Mouse (Mus musculus): Measurements from ENCODE around the gene Lif. TPM values are rescaled to one million over a fixed set of nuclear protein-coding genes. Genes with fewer than 3 reads are reported as not detected.

The Lif gene
- 0.20 TPM for polyA plus RNA-seq (2014; fragmentation: Illumina TruSeq; extraction: RNeasy Lipid Tissue Mini Kit (QIAGEN cat#74804))

DNA sequence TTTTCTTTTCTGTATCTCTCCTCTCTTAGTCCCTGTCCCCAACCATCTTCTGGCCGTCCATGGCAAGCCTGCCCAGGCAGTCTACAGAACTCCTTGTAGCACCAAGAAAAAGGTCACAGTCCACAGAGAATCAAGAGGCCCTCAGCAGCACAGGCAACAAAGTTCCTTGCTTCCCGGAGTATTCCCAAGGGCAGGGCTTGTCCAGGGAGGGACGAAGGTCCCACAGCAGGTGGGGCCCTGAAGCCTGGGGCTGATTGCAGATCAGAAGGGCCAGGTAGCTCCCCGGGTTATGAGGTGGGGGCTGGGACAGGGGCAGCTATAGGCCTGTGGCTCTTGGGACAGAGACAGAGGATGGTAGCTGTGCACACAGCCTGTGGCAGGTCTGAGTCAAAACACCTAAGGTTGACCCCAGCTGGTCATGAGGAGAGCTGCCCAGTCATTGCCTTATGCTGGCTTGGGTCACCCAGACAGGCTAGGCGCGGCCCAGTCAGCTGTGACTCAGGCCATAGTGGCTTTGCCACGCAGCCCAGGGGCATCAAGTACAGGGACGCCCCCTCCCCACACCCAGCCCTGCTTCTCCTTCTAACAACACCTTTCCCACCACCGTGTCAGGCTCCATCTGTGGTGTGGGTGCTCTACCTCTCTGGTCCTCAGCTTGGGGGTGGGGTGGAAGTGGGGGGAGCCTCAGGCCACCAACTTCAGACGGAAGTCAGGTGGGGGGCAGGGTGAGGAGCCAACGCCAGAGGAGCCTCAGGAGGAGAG, at the start of gene Lif:
TSS of gene Lif (plus strand) at position 712 of the 762 bp plus-strand sequence.

GRCm38 (mm10) chr11:4217914-4218629, 39.3 kb upstream of the Lif start, which contains the start of gene Castor1:
TSS of gene Castor1 (plus strand) at chr11:4218225.

DNA sequence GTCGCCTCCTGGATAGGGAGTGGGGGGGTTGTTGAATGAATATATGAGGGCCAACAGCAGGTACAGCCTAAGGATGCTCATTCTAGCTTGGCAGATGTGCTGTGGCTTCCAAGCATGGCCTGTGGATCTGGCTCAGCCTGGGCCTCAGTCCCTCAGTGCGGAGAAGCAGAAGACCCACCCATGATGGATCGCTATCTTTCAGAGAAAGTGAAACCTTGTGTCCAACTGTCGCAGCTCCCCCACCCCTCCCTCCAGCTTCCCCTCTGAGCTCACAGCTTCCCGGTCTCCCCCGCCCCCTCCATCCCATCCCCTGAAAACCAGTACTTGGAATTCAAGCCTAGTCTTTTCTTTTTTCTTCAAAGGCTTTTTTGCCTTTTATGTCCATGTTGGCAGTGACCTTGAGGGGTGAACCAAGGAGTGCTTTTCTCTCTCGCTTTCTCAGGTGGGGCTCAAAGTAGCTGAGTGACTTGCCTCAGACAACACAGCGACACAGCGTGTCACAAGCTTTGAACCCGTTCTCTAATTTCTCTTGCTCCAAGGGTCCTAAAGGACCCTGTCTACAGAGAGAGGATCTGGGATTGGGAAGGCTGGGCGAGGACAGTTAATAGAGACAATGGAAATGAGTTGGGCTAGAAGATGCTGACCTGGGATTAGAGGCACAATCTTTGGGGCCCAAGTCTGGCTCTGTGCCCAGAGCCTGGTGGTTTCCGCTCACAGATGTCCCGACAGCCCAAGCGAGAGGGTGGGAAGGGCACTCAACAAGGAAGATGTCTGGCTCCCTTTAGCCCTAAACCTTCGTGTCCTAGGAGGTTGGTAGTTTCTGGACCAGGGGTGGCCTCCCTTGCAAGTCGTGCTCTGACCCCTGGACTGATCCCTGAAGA, 21.5 kb upstream of the Lif start, which contains the start of gene Osm:
TSS of gene Osm (plus strand) at position 756 of the 881 bp plus-strand sequence.

Other genes starting within 250 kb of the Lif start
- 0.51 TPM for gene Sec14l4, start 226.1 kb upstream of the Lif start, polyA plus RNA-seq (2014; fragmentation: Illumina TruSeq; extraction: RNeasy Lipid Tissue Mini Kit (QIAGEN cat#74804))
- gene Sec14l3, start 192.7 kb upstream of the Lif start, polyA plus RNA-seq (2014; fragmentation: Illumina TruSeq; extraction: RNeasy Lipid Tissue Mini Kit (QIAGEN cat#74804)), result 15.0 TPM
- gene Mtfp1, start 162.1 kb upstream of the Lif start, polyA plus RNA-seq (2014; fragmentation: Illumina TruSeq; extraction: RNeasy Lipid Tissue Mini Kit (QIAGEN cat#74804)), result 3.6 TPM
- 0.29 TPM for gene Sec14l2, start 134.1 kb upstream of the Lif start, polyA plus RNA-seq (2014; fragmentation: Illumina TruSeq; extraction: RNeasy Lipid Tissue Mini Kit (QIAGEN cat#74804))
- gene Rnf215, start 122.4 kb upstream of the Lif start, polyA plus RNA-seq (2014; fragmentation: Illumina TruSeq; extraction: RNeasy Lipid Tissue Mini Kit (QIAGEN cat#74804)), result 2.9 TPM
- gene Ccdc157, start 97.3 kb upstream of the Lif start, polyA plus RNA-seq (2014; fragmentation: Illumina TruSeq; extraction: RNeasy Lipid Tissue Mini Kit (QIAGEN cat#74804)), result 5.6 TPM
- gene Sf3a1, start 97.2 kb upstream of the Lif start, polyA plus RNA-seq (2014; fragmentation: Illumina TruSeq; extraction: RNeasy Lipid Tissue Mini Kit (QIAGEN cat#74804)), result 24.9 TPM
- not detected for gene Tbc1d10a, start 70.8 kb upstream of the Lif start, polyA plus RNA-seq (2014; fragmentation: Illumina TruSeq; extraction: RNeasy Lipid Tissue Mini Kit (QIAGEN cat#74804))
- gene Castor1, start 39.3 kb upstream of the Lif start, polyA plus RNA-seq (2014; fragmentation: Illumina TruSeq; extraction: RNeasy Lipid Tissue Mini Kit (QIAGEN cat#74804)), result not detected
- gene Osm, start 21.1 kb upstream of the Lif start, polyA plus RNA-seq (2014; fragmentation: Illumina TruSeq; extraction: RNeasy Lipid Tissue Mini Kit (QIAGEN cat#74804)), result not detected
- 0.43 TPM for gene Hormad2, start 183.5 kb downstream of the Lif start, polyA plus RNA-seq (2014; fragmentation: Illumina TruSeq; extraction: RNeasy Lipid Tissue Mini Kit (QIAGEN cat#74804))